Mouse (Mus musculus): ENCODE data around the gene Adm2. TPM values are rescaled to one million over a fixed set of nuclear protein-coding genes. Genes with fewer than 3 reads are reported as not detected.

Adm2 gene
- total RNA-seq (2014; fragmentation: Nextera tagmentation) (not detected in 2 replicates), total RNA-seq (2017) (not detected in 2 replicates), polyA plus RNA-seq (2012) (0.11 and 0.12 TPM in 2 replicates)

DNA sequence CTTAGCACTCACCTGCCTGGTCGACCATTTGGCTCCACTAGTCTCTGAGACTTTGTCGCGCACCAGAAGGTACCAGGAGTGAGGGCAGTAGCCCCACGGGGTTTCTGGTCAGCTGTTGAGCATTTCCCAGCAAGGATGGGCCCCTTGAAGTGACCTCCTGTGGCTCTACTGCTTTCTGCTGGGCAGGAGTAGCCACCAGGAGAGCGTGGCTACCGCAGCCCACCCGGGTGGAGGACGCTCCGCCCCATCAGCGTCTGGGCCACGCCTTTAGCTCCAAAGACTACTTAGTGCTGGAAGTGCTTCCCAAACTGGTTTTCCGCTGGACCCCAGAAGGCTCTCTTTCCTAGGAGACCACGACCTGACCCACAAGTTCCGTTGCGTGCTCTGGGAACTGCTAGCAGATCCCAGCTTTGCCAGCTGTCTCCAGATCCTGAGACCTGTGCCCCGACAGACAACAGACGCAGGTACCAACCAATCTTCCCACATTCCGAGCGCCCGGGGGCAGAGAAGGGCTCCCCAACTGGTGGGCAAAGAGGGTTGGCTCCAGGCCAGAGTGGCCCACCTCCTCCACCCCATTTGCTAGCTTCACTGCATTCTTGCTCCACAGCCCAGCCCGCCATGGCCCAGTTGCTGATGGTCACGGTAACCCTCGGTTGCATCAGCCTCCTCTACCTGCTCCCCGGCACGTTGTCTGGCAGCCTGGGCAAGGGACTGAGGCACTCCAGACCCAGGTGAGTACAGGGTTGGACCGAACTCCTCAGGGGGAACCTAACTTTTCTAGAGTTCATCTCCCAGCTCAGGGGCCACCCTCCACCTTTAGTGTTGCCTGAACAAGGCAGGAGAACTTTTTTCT is at the start of gene Adm2:
Adm2 (plus strand) TSS at position 51 of the 853 bp plus-strand sequence.
- Histone ChIP-seq H3K36me3 (replicated peaks) (no peaks in the 10 kb centered on the region), H3K4me3 (ENCODE audit: low read depth, low read length) (no peak within 1 kb of the TSS), H3K27me3 (ENCODE audit: insufficient read depth, low read length) (peaks cover 43% of the 10 kb centered on the region), H3K9me3 (replicated peaks) (no peaks in the 10 kb centered on the region), H3K4me1 (ENCODE audit: insufficient read depth, low read depth, low read length) (peaks cover 6% of the 10 kb centered on the region; the same call in 1 of the 2 replicates)
- DNase-seq (ENCODE audit: low spot score) (no peak), ATAC-seq (ENCODE audit: extremely low read depth, insufficient number of reproducible peaks, low FRiP score, poor library complexity, severe bottlenecking) (no peak)
- TF ChIP-seq POLR2AphosphoS5 (IDR thresholded peaks at IDR 0.05; ENCODE audit: insufficient replicate concordance, low read depth, low read length) (no peak), GATA1 (IDR thresholded peaks at IDR 0.05; ENCODE audit: borderline replicate concordance, low read length) (no peak), CTCF (IDR thresholded peaks at IDR 0.05; ENCODE audit: low read depth, low read length) (no peak), GATA2 (IDR thresholded peaks at IDR 0.05; ENCODE audit: borderline replicate concordance, low read depth, low read length) (no peak), TAL1 (conservative IDR thresholded peaks at IDR 0.05; ENCODE audit: low read depth, low read length) (no peak)

- ATAC-seq (ENCODE audit: extremely low read depth, insufficient number of reproducible peaks, low FRiP score, poor library complexity, severe bottlenecking) (no peak), DNase-seq (ENCODE audit: low spot score) (no peak)
- no peaks in the 10 kb centered on the region for H3K4me1 ChIP-seq (ENCODE audit: insufficient read depth, low read depth, low read length)
- no peak overlapping the region for H3K4me3 ChIP-seq (ENCODE audit: low read depth, low read length)
- H3K9me3 ChIP-seq (replicated peaks): no peaks in the 10 kb centered on the region
- peaks cover 84% of the 10 kb centered on the region for H3K36me3 ChIP-seq (replicated peaks)
- no peak for TF ChIP-seq TAL1 (conservative IDR thresholded peaks at IDR 0.05; ENCODE audit: low read depth, low read length)
- TF ChIP-seq GATA2 (IDR thresholded peaks at IDR 0.05; ENCODE audit: borderline replicate concordance, low read depth, low read length): no peak
- no peak for TF ChIP-seq CTCF (IDR thresholded peaks at IDR 0.05; ENCODE audit: low read depth, low read length)
- TF ChIP-seq GATA1 (IDR thresholded peaks at IDR 0.05; ENCODE audit: borderline replicate concordance, low read length): no peak
- TF ChIP-seq POLR2AphosphoS5 (IDR thresholded peaks at IDR 0.05; ENCODE audit: insufficient replicate concordance, low read depth, low read length): no peak
- no peaks in the 10 kb centered on the region for H3K27me3 ChIP-seq (ENCODE audit: insufficient read depth, low read length)
These were observed 47.0 kb upstream of the Adm2 start for GRCm38 (mm10) chr15:89275497-89275896.

DNA sequence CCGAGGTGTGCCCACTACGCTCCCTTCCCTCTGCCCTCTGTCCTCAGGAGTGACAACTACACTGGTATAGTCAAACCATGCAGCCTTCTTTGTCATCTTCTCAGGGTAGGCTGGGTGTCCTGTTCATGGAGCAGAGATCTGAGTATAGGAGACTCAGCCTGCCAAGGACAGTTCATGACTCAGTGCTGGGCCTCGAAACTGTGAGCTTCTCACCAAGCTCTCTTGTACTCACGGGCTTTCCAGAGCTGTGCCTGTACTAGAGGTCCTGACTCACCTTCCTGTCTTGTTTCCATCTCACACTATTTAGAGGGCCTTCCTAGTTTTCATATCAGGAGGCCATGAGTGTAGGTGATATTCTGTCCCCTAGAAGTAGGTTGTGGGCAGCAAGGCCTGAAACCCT is 45.2 kb upstream of the Adm2 start:
- no peaks in the 10 kb centered on the region for H3K9me3 ChIP-seq (replicated peaks)
- H3K4me3 ChIP-seq (ENCODE audit: low read depth, low read length): no peak overlapping the region
- peaks cover 91% of the 10 kb centered on the region for H3K36me3 ChIP-seq (replicated peaks)
- DNase-seq (ENCODE audit: low spot score) (no peak), ATAC-seq (ENCODE audit: extremely low read depth, insufficient number of reproducible peaks, low FRiP score, poor library complexity, severe bottlenecking) (no peak)
- H3K27me3 ChIP-seq (ENCODE audit: insufficient read depth, low read length): no peaks in the 10 kb centered on the region
- TF ChIP-seq CTCF (IDR thresholded peaks at IDR 0.05; ENCODE audit: low read depth, low read length) (no peak), POLR2AphosphoS5 (IDR thresholded peaks at IDR 0.05; ENCODE audit: insufficient replicate concordance, low read depth, low read length) (no peak), GATA2 (IDR thresholded peaks at IDR 0.05; ENCODE audit: borderline replicate concordance, low read depth, low read length) (no peak), TAL1 (conservative IDR thresholded peaks at IDR 0.05; ENCODE audit: low read depth, low read length) (no peak), GATA1 (IDR thresholded peaks at IDR 0.05; ENCODE audit: borderline replicate concordance, low read length) (no peak)
- H3K4me1 ChIP-seq (ENCODE audit: insufficient read depth, low read depth, low read length): no peaks in the 10 kb centered on the region

- TF ChIP-seq TAL1 (conservative IDR thresholded peaks at IDR 0.05; ENCODE audit: low read depth, low read length) (no peak), CTCF (IDR thresholded peaks at IDR 0.05; ENCODE audit: low read depth, low read length) (no peak)
- Histone ChIP-seq H3K9me3 (replicated peaks) (no peaks in the 10 kb centered on the region), H3K4me1 (ENCODE audit: insufficient read depth, low read depth, low read length) (peaks cover 10% of the 10 kb centered on the region), H3K27me3 (ENCODE audit: insufficient read depth, low read length) (no peaks in the 10 kb centered on the region), H3K36me3 (replicated peaks) (peaks cover 99% of the 10 kb centered on the region), H3K4me3 (ENCODE audit: low read depth, low read length) (no peak overlapping the region)
- no peak for DNase-seq (ENCODE audit: low spot score)
- no peak for ATAC-seq (ENCODE audit: extremely low read depth, insufficient number of reproducible peaks, low FRiP score, poor library complexity, severe bottlenecking)
These were observed 40.0 kb upstream of the Adm2 start for GRCm38 (mm10) chr15:89282546-89282945.

DNA sequence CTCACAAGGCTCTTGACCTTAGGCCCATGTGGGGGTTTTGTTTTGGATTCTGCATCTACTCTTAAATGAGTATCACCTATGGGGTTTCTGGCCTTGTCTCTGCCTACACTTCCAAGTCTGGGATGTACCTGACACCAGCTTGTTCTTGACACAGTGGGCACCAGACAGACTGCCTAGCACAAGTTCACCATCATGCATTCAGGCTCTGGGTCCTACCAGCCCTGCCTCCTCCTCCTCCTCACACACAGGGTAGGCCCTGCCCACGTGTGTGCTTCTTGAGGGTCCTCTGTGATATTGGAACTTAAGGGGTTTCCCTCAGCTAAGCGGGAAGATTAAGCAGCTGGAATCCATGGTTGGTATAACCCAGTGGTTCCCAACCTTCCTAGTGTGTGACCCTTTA is 38.4 kb upstream of the Adm2 start:
- H3K36me3 ChIP-seq (replicated peaks): peaks cover 99% of the 10 kb centered on the region
- no peak for ATAC-seq (ENCODE audit: extremely low read depth, insufficient number of reproducible peaks, low FRiP score, poor library complexity, severe bottlenecking)
- no peaks in the 10 kb centered on the region for H3K9me3 ChIP-seq (replicated peaks)
- H3K4me1 ChIP-seq (ENCODE audit: insufficient read depth, low read depth, low read length): peaks cover 10% of the 10 kb centered on the region
- H3K4me3 ChIP-seq (ENCODE audit: low read depth, low read length): no peak overlapping the region
- TF ChIP-seq TAL1 (conservative IDR thresholded peaks at IDR 0.05; ENCODE audit: low read depth, low read length): no peak
- TF ChIP-seq POLR2AphosphoS5 (IDR thresholded peaks at IDR 0.05; ENCODE audit: insufficient replicate concordance, low read depth, low read length): no peak
- no peak for TF ChIP-seq CTCF (IDR thresholded peaks at IDR 0.05; ENCODE audit: low read depth, low read length)
- TF ChIP-seq GATA2 (IDR thresholded peaks at IDR 0.05; ENCODE audit: borderline replicate concordance, low read depth, low read length): no peak
- no peak for TF ChIP-seq GATA1 (IDR thresholded peaks at IDR 0.05; ENCODE audit: borderline replicate concordance, low read length)
- H3K27me3 ChIP-seq (ENCODE audit: insufficient read depth, low read length): no peaks in the 10 kb centered on the region
- DNase-seq (ENCODE audit: low spot score): no peak

DNA sequence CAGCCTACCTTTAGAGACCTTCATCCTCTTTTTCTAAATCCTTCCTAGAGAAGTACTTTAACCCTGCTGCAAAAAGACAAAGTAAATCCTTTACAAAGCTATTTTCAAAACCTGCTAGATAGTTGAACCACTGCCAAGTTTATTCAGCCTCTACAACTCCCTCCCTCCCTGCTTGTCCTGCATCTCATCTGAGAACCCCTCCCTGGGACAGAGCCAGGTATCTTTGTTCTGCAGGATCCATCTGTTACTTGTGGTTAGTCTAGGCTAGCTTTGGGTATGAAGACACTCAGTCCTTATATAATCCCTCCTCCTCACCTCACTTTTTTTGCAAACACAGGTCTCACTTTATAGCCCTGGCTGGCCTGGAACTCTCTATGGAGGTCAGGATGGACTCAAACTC is 37.5 kb upstream of the Adm2 start:
- Histone ChIP-seq H3K36me3 (replicated peaks) (peaks cover 99% of the 10 kb centered on the region), H3K4me3 (ENCODE audit: low read depth, low read length) (no peak overlapping the region), H3K4me1 (ENCODE audit: insufficient read depth, low read depth, low read length) (peaks cover 10% of the 10 kb centered on the region), H3K27me3 (ENCODE audit: insufficient read depth, low read length) (no peaks in the 10 kb centered on the region), H3K9me3 (replicated peaks) (no peaks in the 10 kb centered on the region)
- ATAC-seq (ENCODE audit: extremely low read depth, insufficient number of reproducible peaks, low FRiP score, poor library complexity, severe bottlenecking) (no peak), DNase-seq (ENCODE audit: low spot score) (no peak)
- TF ChIP-seq CTCF (IDR thresholded peaks at IDR 0.05; ENCODE audit: low read depth, low read length) (no peak), POLR2AphosphoS5 (IDR thresholded peaks at IDR 0.05; ENCODE audit: insufficient replicate concordance, low read depth, low read length) (no peak), GATA1 (IDR thresholded peaks at IDR 0.05; ENCODE audit: borderline replicate concordance, low read length) (no peak), GATA2 (IDR thresholded peaks at IDR 0.05; ENCODE audit: borderline replicate concordance, low read depth, low read length) (no peak), TAL1 (conservative IDR thresholded peaks at IDR 0.05; ENCODE audit: low read depth, low read length) (no peak)
